Mouse (Mus musculus): ENCODE measurements around the gene Pinlyp.

Pinlyp gene

DNA sequence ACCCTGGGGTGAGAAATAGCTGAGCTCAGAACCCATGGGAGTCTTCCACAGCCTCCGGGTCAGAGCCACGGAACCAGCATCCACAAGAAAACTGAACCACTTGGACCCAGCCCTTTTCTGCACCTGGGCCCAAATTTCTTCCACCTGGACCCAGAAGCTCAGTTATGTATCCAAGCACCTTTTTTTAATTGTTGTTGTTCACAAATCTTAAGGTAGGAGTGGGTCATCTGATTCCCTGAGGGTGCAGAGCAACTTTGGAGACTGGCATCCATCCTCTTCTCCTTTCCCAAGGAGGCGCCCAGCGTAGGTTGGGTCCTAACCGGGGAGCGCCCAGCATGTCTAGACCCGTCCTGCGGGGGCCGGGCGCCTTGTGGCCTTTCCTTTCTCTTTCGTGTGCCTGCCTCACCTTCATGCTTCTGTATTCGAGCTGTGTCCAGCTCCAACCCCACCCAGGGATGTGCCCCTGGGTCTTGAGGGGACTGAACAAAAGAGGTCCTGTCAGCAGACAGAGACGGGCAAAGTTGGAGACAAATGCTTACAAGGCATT, at the start of gene Pinlyp, which contains the start of gene Xrcc1:
Gene Pinlyp (minus strand): TSS at position 51 of the 547 bp plus-strand sequence.
Gene Xrcc1 (plus strand): TSS at position 222 of the 547 bp plus-strand sequence.
- no peak for DNase-seq (ENCODE audit: low spot score)

DNA sequence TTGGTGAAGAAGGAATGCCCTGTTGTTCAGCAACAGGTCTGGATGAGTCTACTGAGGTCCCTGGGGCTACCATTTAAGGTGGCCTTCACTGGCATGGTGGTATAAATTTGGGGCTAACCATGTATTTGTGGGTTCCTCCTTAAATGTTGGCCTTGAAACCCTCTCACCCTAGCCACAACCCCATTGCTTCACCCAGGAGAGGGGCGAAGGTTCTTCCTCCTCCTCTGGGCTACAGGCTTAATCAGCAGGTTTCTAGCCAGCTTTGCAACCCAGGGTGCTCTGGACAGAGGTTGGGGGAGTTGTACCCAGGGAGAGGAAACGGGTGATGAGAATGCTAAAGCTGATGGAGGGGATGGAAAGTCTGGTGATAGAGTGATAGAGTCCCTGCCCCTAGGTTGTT, 49.5 kb upstream of the Pinlyp start:
- DNase-seq (ENCODE audit: low spot score): no peak

DNA sequence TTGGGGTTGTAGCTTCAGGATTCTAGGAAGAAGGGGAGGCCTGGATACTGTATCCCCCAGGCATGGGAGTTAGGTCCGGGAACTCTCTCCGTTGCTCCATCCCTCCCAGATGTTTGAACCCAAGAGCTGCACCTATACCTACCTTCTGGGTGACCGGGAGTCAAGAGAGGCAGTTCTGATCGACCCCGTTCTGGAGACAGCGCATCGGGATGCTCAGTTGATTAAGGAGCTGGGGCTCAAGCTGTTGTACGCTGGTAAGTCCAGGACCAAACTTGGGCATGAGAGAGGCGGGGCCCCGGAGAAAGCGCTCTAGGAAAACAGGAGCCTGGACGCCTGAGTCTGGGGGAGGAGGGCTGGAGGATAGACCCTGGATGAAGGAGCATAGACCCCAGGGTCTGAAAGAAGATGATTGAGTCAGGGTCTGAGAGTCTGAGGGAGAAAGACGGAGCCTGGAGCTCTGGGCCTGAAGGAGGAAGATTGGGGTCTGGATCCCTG, 48.4 kb upstream of the Pinlyp start:
- no peak for DNase-seq (ENCODE audit: low spot score)

DNA sequence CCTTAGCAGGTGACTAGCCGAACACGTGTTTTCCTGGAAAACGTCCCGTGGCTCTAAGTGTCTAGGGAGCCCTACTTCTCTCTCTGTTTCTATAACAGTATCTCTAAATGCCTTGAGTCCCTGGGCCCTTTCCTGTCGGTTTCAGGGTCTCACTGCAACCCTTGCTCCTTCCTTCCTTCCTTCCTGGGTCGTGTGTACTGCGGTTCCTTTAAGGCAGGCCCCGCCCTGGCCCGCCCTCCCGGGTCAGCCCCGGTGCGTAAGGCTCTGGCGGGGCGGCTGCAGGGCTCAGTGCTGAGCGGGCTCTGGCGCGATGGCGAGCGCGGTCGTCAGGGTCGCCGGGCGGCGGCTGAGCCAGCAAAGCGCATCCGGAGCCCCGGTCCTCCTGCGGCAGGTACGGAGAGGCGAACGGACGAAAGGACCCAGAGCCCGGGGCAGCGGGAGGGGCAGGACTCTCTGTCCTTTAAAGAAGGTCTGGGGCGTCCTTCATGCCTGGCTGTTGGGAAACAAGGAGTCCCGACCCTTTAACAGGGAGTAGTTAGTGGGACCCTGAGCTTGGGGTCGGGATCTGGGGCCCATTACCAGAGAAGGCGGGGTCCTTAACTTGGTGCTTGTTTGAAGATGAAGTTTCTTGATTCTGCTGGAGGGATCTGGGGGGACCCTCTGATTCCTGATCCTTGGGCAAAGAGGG, 47.8 kb upstream of the Pinlyp start:
- peak; percentile 51 for DNase-seq (ENCODE audit: low spot score)

DNA sequence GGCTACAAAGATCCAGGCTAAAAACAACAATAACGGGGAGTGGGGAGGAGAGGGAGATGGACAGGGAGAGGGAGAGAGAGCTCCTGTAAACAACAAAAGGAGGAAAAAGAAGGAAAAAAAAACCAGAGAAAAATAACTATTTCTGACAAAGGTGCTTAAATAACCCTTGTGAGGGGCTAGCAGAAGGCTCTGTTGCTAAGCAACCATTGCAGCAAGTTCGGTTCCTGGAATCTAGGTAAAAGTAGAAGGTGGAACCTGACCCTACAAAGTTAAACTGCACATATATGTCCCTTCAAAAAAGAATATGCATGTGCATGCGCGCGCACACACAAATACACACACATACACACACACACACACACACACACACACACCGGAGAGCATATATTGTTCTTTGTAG, 46.9 kb upstream of the Pinlyp start:
- no peak for DNase-seq (ENCODE audit: low spot score)

DNA sequence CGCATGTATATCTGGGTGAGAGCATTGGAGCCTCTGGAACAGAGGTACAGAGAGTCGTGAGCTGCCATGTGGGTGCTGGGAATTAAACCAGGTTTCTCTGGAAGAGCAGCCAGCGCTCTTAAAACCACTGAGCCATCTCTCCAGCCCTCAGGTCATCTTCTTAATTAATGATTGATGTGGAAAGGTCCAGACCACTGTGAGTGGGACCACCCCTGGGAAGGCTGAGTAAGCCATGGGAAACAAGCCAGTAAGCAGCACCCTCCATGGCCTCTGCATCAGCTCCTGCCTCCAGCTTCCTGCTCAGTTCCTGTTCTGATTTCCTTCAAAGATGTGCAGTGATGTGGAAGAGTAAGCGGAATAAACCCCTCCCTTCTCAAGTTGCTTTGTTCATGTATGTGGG, 46.2 kb upstream of the Pinlyp start:
- DNase-seq (ENCODE audit: low spot score): no peak

DNA sequence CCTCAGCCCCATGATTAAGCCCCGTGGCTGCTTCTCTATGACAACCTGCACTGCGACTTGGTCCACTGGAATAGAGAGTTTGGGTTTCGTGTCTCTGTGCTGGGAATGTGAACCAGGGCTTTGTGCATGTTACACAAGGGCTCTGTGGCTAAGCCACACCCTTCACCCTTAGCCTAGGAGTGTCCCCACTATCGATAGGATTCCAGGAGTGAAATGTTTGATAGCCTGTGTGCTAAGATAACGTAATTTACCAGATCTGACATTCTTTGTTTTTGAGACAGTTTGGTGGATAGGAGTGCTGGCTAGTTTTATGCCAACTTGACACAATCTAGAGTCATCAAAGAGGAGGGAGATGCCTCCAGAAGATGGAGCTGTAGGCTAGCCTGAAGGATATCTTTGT, 45.8 kb upstream of the Pinlyp start:
- DNase-seq (ENCODE audit: low spot score): no peak

DNA sequence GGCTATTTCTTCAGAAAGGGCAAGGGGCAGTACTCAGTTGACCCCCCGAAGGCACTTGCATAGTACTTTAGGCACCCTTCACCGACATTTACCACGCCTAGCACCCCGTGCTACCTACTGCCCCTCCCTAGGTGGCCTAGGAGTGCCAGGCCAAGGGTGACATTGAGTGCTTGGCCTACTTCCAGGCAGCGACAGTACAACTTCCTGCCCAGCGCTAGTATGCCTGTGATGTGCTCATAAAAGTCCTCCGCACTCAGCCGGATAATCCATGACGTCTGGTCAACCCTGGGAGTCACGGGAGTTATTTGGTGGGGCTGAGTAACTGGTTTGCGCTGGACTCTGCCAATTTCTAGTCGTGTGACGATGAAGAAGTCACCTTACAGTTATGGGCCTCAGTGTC, 42.4 kb upstream of the Pinlyp start:
- DNase-seq (ENCODE audit: low spot score): no peak

DNA sequence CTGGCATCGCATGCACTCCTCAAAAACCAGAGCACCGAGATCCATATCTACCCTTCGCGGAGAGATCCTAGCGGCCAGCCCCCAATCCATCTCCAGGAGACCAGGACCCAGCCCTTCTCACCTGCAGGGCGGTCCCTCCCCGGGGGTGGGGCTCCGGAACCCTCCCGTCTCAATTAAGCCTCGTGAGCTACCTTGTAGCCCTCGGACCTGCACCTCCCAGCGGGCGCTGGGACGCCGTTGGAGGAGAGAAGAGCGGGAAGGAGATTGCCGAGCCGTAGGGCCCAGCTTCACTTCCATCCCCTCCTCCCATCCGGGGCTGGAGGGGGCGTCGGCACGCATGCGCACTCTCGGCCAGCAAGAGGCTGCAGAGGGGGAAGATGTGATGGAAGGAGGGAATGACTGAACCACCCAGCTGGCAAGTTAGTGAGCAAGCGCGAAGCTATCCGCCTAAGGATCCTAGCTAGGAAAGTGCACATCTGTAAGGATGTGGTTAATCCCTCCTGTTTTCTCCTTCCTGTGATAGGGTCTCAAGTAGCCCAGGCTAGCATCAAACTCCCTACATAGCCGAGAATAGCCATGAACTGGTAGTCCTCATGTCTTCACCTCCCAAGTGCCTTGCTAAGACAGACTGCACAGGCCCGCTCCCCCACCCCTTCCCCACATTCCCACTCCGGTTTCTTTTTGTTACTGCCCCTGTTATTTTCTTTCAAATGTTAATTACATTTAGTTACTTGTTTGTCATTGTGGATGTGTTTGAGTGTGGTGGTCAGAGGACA, 41.6 kb upstream of the Pinlyp start, which contains the start of the genes Ethe1 and Zfp575:
Gene Ethe1 (plus strand): TSS at position 214 of the 776 bp plus-strand sequence.
Gene Zfp575 (minus strand): TSS at position 312 of the 776 bp plus-strand sequence.
- peak; percentile 61 for DNase-seq (ENCODE audit: low spot score)

DNA sequence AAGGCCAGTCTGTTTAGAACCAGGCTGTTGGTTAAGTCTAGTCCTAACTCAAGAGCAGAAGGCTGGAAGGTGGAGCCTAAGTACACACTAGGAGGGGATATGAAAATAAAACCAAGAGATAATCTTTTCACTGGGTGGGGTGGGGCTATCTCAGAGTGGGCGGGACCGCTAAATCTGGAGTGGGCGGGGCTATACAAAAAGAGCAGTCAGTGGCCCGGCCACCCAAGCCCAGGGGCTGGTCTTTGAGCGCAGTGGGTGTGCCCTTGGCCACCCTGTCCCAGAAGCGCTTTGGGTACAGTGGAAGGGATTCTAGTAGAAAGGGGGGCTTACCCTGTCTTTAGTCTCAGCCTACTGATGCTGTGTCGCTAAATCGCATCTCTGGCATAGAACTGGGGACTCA, 40.9 kb upstream of the Pinlyp start:
- no peak for DNase-seq (ENCODE audit: low spot score)

DNA sequence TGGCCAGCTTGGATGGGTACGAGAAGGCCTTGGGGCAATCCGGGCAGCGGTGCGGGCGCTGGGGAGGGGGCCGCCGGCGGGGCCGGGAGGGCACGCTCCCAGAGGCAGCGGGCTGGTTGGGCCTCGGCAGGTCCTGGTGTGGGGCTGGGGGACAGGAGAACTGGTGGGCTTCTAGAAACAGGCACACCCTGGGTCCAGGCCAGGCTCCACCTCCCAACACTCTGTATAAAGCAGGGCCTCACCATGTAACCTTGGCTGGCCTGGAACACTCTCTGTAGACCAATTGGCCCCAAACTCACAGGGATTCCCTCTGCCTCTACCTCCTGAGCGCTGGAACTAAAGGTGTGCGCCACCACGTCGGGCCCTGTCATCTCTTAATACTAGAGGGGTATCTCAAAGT, 40.1 kb upstream of the Pinlyp start:
- no peak for DNase-seq (ENCODE audit: low spot score)

DNA sequence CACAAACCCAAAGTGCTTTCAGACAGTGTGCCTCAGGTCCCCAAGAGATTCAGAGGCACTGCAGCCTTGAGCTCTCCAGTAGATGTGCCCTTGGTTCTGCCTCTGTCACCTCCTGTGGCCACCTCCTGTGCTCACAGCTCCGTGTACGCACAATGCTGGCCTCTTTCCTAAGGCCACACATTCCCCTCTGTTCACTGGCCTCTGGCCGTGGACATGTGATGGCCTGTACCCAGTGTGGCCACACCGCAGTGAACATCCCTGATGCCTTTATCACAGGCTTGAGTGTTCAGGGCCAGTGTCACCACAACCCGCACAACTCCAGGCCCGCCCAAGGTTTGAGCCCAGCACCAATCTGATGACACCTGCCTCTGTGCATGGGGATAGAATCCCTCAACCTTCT, 39.0 kb upstream of the Pinlyp start:
- no peak for DNase-seq (ENCODE audit: low spot score)

DNA sequence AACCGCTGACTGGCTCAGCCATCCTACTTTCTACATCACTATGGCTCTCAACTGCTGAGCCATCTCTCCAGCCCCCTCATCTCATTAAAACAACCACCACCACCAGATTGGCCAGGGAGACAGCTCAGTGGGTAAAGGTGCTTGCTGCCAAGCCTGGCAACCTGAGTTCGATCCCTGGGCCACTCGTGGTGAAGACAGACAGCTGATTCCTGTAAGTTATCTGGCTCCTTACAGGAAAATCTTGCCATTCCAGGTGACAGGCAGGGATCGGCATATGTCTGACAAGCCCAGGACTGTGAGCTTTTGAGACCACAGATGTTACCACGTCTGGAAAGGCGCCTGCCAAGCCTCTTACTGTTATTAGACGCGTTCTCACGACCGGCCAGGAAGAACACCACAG, 31.9 kb upstream of the Pinlyp start:
- DNase-seq (ENCODE audit: low spot score): no peak

DNA sequence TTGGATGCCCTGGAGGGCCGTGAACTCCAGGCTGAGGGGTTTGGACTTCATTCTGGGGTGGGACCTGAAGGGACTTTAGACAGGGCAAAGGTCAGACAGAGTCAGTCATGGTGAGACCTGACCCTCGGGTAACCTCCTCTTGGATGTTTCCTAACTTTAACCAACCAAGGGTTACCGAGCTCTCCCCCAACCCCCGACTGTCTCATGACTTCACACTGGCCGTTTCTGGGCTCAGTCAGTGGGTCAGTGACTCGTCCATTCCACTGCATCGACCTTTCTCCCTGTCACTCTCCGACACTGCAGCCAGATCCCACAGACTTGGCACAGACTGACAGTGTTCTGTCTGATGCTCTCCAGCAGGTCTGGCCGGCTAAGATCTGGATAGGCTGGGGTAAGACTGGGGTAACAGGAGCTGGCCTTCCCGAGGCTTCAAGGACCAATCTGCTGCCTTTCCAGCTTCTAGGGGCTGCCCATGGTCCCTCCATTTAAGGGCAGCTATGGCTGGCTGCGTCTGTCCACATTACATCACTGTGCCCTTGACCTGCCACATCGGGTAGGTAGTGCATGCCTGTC, 28.4 kb upstream of the Pinlyp start:
- DNase-seq (ENCODE audit: low spot score): no peak

DNA sequence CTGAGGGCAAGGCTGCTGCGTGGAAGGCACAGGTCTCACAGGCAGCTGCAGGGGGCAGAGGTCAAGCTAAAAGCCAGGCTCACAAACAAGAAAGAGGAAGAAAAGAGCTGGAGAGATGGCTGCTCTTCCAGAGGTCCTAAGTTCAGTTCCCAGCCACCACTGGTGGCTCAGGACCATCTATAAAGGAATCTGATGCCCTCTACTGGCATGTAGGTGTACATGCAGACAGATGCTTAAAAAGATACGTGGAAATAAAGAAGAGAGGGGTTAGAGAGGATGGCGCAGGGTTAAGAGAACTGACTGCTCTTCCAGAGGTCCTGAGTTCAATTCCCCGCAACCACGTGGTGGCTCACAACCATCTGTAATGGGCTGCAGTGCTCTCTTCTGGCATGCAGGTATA, 26.5 kb upstream of the Pinlyp start:
- no peak for DNase-seq (ENCODE audit: low spot score)

DNA sequence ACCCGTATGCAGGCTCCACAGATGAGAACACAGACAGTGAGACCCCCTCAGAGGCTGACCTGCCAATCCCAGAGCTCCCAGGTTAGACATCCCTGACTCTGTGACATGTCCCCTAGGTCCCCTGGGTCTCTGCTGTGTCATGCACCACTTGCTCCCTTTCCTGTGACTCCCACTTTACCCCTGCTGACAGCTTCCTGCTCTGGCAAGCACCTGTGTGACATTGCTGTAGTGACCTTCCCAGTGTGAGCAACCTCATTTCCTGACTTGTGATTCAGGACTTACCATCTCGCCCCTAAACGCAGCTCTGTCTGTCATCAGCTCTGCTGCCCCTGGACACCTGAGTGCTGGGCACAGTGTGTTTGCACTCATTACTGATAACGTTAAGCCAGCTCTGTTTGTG, 25.2 kb upstream of the Pinlyp start:
- DNase-seq (ENCODE audit: low spot score): no peak

DNA sequence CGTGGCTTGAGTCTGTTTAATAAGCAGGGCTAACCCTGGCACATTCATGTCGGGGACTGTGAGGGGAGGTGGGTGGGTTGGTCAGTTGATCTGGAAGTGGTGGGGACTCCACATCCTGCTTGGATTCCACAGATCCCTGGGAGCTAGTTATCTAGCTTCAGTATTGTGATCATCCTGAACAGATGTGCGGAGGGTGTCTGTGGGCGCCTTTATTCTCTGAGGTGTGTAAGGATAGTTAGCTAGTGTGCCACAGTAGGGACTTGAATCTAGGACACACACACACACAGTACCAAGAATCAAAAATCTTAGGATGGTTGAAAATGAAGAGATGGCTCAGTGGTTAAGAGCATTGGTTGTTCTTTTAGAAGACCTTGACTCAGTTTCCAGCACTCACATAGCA, 22.6 kb upstream of the Pinlyp start:
- no peak for DNase-seq (ENCODE audit: low spot score)

DNA sequence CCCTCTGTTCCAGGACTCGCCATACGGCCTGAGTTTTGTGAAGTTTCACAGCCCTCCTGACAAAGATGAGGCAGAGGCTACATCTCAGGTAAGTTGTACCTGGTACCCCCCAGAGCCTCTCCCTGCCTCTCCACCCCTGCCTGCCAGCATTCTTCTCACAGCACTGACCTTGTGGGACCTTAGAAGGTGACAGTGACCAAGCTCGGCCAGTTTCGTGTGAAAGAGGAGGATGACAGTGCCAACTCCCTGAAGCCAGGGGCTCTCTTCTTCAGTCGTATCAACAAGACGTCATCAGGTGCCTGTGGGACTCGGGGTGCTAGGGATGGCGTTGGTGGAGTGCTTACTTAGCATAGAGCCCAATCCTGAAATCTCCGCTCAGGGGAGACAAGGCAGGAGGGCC, 20.3 kb upstream of the Pinlyp start:
- DNase-seq (ENCODE audit: low spot score): no peak

DNA sequence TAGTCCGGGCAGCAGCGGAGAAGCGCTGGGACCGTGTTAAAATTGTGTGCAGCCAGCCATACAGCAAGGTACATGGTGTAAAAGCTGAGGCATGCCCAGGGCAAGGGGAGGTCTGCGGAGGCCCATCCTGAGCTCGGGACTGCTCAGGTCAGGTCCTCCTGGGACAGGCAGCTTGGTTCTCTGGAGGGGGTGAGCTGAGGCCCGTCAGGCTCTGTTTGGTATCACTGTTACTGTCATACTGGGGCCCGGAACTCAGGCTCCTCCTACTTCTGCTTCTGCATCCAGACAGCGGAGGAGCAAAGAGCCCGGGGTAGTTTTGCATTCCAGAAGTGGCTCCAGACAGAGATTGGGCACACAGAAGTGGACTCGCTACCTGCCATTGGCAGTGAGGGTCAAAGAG, 19.7 kb upstream of the Pinlyp start:
- no peak for DNase-seq (ENCODE audit: low spot score)

DNA sequence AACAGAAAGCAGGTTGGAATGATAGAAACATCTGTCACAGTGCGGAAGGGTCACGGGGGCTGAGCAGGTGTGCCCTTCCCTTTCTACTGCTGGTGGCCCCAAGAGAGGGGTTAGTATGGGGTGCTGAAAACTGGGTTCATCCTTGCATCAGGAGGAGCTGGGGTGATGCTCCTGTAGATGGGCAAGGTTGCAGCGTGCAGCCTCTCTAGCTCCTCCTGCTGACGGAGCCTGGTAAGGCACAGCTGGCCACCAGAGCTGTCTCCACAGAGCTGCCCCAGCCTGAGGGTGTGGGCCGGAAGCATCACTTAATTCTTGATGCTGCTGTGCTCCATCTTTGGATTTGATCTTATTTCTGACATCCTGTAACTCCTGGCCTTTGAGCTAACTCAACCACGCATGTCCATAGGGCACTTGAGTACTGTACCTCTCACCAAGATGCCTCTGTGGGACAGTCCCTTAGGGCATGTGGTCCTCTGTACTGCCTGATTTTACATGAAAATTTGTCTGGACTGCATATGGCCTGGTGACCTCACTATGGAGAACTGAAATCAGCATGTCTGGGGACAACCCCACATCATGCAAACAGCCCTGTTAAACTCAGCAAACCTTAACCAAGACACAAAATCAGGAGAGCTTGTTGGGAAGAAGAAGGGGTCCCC, 18.8 kb upstream of the Pinlyp start:
- DNase-seq (ENCODE audit: low spot score): no peak

DNA sequence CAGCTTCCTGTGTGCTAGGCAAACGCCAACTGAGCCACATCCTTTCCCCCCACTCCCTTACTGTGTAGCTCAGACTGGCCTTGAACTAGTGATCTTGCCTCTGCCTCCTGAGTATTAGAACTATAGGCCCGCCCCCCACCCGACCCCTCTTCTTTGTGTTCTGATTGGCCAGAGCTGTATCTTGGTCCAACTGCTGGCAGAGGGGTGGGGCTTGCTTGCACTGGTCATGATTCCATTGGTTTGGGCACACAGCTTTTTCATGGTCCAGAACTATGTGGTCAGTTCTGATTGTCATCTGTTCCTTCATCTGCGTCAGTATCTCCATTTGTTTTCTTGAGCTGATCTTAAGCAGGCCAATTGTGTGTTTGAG, 17.9 kb upstream of the Pinlyp start:
- no peak for DNase-seq (ENCODE audit: low spot score)

DNA sequence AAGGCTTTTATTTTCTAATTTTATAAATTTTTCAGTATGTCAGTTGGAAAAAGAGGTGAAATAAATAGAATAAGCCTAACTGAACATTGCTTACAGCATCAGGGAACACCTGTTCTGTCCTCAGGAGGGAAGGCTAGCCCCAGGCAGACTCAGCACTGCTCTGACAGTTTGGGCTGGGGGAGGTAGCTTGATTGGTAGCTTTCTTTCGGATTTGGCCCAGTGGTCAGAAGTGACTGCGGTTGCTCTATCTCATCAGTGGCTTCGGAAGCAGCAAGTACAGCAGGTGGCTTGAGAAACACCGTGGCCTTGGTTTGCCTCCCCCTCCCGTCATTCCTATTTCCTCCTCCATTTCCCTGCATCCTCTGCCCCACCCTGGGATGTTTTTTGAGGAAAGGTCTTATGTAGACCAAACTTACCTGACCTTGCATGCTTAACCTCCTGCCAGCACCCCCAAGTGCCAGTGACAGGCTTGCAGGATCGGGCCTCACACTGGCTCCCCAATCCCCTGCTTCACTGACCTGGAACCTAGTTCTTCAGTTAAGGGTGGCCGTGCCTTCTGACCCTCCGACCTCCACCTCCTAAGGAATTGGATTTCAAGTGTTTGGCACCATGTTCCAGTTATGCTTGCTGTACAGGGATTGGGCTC, 17.4 kb upstream of the Pinlyp start:
- no peak for DNase-seq (ENCODE audit: low spot score)

All from left cerebral cortex, adult 11 months (tissue).